Mouse (Mus musculus): Measurements from ENCODE around the gene Olfr281. TPM values are rescaled to one million over a fixed set of nuclear protein-coding genes. Genes with fewer than 3 reads are reported as not detected.

Olfr281 gene
- polyA plus RNA-seq, 1 experiment from 2014 or later, result not detected

DNA sequence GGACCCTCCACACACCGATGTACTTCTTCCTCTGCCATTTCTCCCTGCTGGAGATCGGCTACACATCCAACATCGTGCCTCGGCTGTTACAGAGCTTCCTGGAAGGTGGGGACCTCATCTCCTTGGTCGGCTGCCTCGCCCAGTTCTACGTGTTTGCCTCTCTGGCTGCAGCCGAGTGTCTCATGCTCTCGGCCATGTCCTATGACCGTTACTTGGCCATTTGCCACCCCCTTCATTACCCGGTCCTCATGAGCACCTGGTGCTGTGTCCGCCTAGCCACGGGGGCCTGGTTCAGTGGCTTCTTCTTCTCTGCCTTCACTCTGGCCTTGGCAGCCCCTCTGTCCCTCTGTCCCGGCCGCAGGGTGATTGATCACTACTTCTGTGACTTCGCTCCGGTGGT is 45.2 kb downstream of the Olfr281 start:
- H3K4me3 ChIP-seq (ENCODE audit: low read depth, low read length), result no peak overlapping the region
- H3K36me3 ChIP-seq (ENCODE audit: control insufficient read depth, insufficient read depth), result no peaks in the 10 kb centered on the region
- H3K9ac ChIP-seq (ENCODE audit: low read depth, low read length), result no peak overlapping the region
- ATAC-seq (ENCODE audit: low read depth), result no peak
- H3K27me3 ChIP-seq (ENCODE audit: control insufficient read depth, insufficient read depth, low read depth, low read length), result no peaks in the 10 kb centered on the region
- no peak overlapping the region for H3K4me2 ChIP-seq (ENCODE audit: low read depth, low read length)
- no peak overlapping the region for H3K27ac ChIP-seq (ENCODE audit: low read length)
- no peaks in the 10 kb centered on the region for H3K4me1 ChIP-seq (ENCODE audit: control insufficient read depth, low read depth, low read length)
- no peaks in the 10 kb centered on the region for H3K9me3 ChIP-seq (replicated peaks; ENCODE audit: control insufficient read depth, low read length)
- WGBS (ENCODE audit: insufficient replicate concordance), result 74% methylated on average over 17 of the region's 17 CpGs

DNA sequence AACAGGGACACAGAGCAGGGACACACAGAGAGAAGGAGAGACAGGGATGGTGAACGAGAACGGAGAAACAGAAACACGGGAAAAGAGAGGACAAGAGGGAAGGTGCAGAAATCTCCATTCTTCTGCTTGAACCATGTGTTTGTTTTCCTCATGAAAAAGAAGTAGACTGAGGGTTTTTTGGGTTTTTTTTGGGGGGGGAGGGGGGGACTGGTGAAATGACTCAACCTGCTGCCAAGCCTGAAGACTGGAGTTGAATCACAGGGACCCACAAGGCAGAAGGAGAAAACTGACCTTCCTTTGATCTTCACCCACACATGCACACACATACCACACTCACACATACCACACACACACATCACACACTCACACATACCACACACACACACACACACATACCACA is 50.9 kb downstream of the Olfr281 start:
- no peaks in the 10 kb centered on the region for H3K9me3 ChIP-seq (replicated peaks; ENCODE audit: control insufficient read depth, low read length)
- 68% methylated on average over 3 of the region's 3 CpGs for WGBS (ENCODE audit: insufficient replicate concordance)
- H3K36me3 ChIP-seq (ENCODE audit: control insufficient read depth, insufficient read depth), result no peaks in the 10 kb centered on the region
- H3K27ac ChIP-seq (ENCODE audit: low read length), result no peak overlapping the region
- H3K4me1 ChIP-seq (ENCODE audit: control insufficient read depth, low read depth, low read length), result no peaks in the 10 kb centered on the region; the same call in 1 of the 2 replicates
- no peak for ATAC-seq (ENCODE audit: low read depth)
- no peak overlapping the region for H3K9ac ChIP-seq (ENCODE audit: low read depth, low read length)
- H3K27me3 ChIP-seq (ENCODE audit: control insufficient read depth, insufficient read depth, low read depth, low read length), result no peaks in the 10 kb centered on the region; the same call in 1 of the 2 replicates
- no peak overlapping the region for H3K4me2 ChIP-seq (ENCODE audit: low read depth, low read length)
- no peak overlapping the region for H3K4me3 ChIP-seq (ENCODE audit: low read depth, low read length)

DNA sequence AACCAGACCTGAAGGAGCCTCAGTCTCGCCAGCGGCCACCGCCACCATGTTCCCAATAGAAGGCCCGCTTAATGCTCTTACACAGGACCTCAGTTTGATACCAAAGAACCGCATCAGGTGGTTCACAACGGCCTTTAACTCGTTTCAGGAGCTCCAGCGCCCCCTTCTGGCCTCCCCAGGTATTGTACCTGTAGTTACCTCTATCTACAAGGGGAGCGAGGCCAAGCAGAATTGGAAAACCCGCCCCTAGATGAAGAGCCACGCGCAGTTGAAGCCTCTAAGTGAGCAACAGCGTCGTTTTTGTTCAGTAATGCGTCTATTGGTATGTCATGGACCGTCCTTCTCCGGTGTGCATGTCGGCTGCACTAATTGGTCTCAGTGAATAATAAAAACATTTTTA is 52.1 kb downstream of the Olfr281 start:
- H3K4me3 ChIP-seq (ENCODE audit: low read depth, low read length), result no peak overlapping the region
- H3K27me3 ChIP-seq (ENCODE audit: control insufficient read depth, insufficient read depth, low read depth, low read length), result no peaks in the 10 kb centered on the region; the same call in 1 of the 2 replicates
- WGBS (ENCODE audit: insufficient replicate concordance), result 12% methylated on average over 18 of the region's 18 CpGs
- no peak overlapping the region for H3K9ac ChIP-seq (ENCODE audit: low read depth, low read length)
- no peaks in the 10 kb centered on the region for H3K9me3 ChIP-seq (replicated peaks; ENCODE audit: control insufficient read depth, low read length)
- H3K27ac ChIP-seq (ENCODE audit: low read length), result no peak overlapping the region
- no peaks in the 10 kb centered on the region; the same call in 1 of the 2 replicates for H3K4me1 ChIP-seq (ENCODE audit: control insufficient read depth, low read depth, low read length)
- H3K36me3 ChIP-seq (ENCODE audit: control insufficient read depth, insufficient read depth), result no peaks in the 10 kb centered on the region
- no peak overlapping the region for H3K4me2 ChIP-seq (ENCODE audit: low read depth, low read length)
- no peak for ATAC-seq (ENCODE audit: low read depth)

DNA sequence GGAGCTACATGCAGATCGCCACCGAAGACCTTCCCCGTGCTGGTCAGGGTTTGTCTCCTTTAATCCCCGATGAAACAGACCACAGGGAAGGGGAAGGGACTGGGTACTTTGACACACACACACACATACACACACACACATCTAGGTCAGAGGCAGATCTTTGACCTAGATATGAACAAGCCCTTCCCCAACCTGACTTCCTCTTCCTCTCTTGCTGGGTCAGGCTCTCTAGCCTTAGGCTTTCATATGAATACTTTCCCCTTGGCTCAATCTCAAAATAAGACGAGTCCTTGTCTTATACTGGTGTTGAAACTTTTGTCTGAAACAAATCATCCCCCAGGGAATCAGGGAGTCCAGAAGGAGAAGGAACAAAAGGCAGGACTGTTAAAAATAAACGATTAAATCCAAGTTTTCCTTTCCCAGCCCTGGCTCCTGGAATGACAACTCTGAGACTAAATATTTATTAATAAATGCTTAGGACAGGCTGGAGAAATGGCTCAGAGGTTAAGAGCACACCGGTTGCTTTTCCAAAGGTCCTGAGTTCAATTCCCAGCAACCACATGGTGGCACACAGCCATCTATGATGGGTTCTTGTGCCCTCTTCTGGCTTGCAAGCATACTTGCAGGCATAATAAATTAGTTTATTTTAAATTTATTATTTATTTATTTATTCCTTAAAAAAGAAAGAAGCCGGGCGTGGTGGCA is 54.0 kb downstream of the Olfr281 start:
- Histone ChIP-seq H3K4me3 (ENCODE audit: low read depth, low read length) (no peak overlapping the region), H3K9me3 (replicated peaks; ENCODE audit: control insufficient read depth, low read length) (no peaks in the 10 kb centered on the region), H3K4me1 (ENCODE audit: control insufficient read depth, low read depth, low read length) (peaks cover 5% of the 10 kb centered on the region), H3K4me2 (ENCODE audit: low read depth, low read length) (no peak overlapping the region), H3K36me3 (ENCODE audit: control insufficient read depth, insufficient read depth) (no peaks in the 10 kb centered on the region), H3K9ac (ENCODE audit: low read depth, low read length) (no peak overlapping the region), H3K27me3 (ENCODE audit: control insufficient read depth, insufficient read depth, low read depth, low read length) (no peaks in the 10 kb centered on the region; the same call in 1 of the 2 replicates), H3K27ac (ENCODE audit: low read length) (no peak overlapping the region)
- no peak for ATAC-seq (ENCODE audit: low read depth)
- 38% methylated on average over 9 of the region's 9 CpGs for WGBS (ENCODE audit: insufficient replicate concordance)

DNA sequence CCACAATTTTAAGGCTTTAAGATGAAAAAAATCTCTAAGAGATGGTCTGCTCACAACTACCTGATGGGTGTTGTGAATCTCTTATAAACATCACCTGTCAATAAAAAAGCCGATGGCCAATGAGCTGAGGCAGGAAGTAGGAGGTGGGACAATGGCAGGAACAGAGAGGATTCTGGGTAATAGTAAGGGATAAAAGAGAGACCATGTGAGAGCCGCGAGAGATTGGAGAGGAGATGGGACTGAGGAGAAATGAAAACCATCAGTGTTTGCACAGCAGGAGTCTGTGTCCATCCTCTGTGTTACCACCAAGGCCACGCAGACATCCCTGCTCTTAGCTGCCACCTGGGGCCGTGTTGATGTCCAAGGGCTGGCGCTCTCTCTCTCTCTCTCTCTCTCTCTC is 54.9 kb downstream of the Olfr281 start:
- no peak for ATAC-seq (ENCODE audit: low read depth)
- H3K4me2 ChIP-seq (ENCODE audit: low read depth, low read length), result no peak overlapping the region
- no peaks in the 10 kb centered on the region; the same call in 1 of the 2 replicates for H3K27me3 ChIP-seq (ENCODE audit: control insufficient read depth, insufficient read depth, low read depth, low read length)
- H3K4me1 ChIP-seq (ENCODE audit: control insufficient read depth, low read depth, low read length), result peaks cover 5% of the 10 kb centered on the region
- H3K27ac ChIP-seq (ENCODE audit: low read length), result no peak overlapping the region
- H3K9me3 ChIP-seq (replicated peaks; ENCODE audit: control insufficient read depth, low read length), result no peaks in the 10 kb centered on the region
- WGBS (ENCODE audit: insufficient replicate concordance), result 81% methylated on average over 6 of the region's 6 CpGs
- no peak overlapping the region for H3K9ac ChIP-seq (ENCODE audit: low read depth, low read length)
- no peaks in the 10 kb centered on the region for H3K36me3 ChIP-seq (ENCODE audit: control insufficient read depth, insufficient read depth)
- no peak overlapping the region for H3K4me3 ChIP-seq (ENCODE audit: low read depth, low read length)

DNA sequence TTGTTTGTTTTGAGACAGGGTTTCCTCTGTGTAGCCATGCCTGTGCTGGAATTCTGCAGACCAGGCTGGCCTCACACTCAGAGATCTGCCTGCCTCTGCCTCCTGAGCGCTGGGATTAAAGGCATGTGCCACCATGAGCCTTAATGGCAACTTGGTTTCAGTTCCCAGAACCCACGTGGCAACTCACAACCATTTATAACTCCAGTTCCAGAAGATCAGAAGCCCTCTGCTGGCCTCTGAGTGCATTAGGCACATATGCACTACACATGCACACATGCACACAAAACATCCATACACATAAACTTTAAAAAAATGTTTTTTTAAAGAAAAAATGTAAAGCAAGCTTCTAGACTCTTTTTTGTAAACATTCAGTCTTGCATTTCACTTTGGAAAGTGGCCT is 57.0 kb downstream of the Olfr281 start:
- H3K9me3 ChIP-seq (replicated peaks; ENCODE audit: control insufficient read depth, low read length), result no peaks in the 10 kb centered on the region

More for the DNA sequence above, 57.0 kb downstream of the Olfr281 start:
- 46% methylated on average over 2 of the region's 2 CpGs for WGBS (ENCODE audit: insufficient replicate concordance)
- Histone ChIP-seq H3K4me1 (ENCODE audit: control insufficient read depth, low read depth, low read length) (peaks cover 5% of the 10 kb centered on the region), H3K4me3 (ENCODE audit: low read depth, low read length) (no peak overlapping the region), H3K36me3 (ENCODE audit: control insufficient read depth, insufficient read depth) (no peaks in the 10 kb centered on the region), H3K4me2 (ENCODE audit: low read depth, low read length) (no peak overlapping the region), H3K27me3 (ENCODE audit: control insufficient read depth, insufficient read depth, low read depth, low read length) (no peaks in the 10 kb centered on the region; the same call in 1 of the 2 replicates), H3K9ac (ENCODE audit: low read depth, low read length) (no peak overlapping the region), H3K27ac (ENCODE audit: low read length) (no peak overlapping the region)
- ATAC-seq (ENCODE audit: low read depth), result no peak

Other genes with a start within 250 kb of the Olfr281 start
- gene Gm44579, start 231.6 kb upstream of the Olfr281 start, polyA plus RNA-seq (2015; fragmentation: Nextera tagmentation; extraction: Ambion mirVana), result not detected in 2 replicates
- not detected in 2 replicates for gene Olfr287, start 231.5 kb upstream of the Olfr281 start, polyA plus RNA-seq (2015; fragmentation: Nextera tagmentation; extraction: Ambion mirVana)
- gene Olfr286, start 218.1 kb upstream of the Olfr281 start, polyA plus RNA-seq (2015; fragmentation: Nextera tagmentation; extraction: Ambion mirVana), result not detected in 2 replicates
- gene H1fnt, start 195.3 kb upstream of the Olfr281 start, polyA plus RNA-seq (2015; fragmentation: Nextera tagmentation; extraction: Ambion mirVana), result not detected in 2 replicates
- 0.14 and 0.15 TPM in 2 replicates for gene Zfp641, start 156.4 kb upstream of the Olfr281 start, polyA plus RNA-seq (2015; fragmentation: Nextera tagmentation; extraction: Ambion mirVana)
- gene Olfr285, start 135.2 kb upstream of the Olfr281 start, polyA plus RNA-seq (2015; fragmentation: Nextera tagmentation; extraction: Ambion mirVana), result not detected in 2 replicates
- not detected in 2 replicates for gene Olfr284, start 111.6 kb upstream of the Olfr281 start, polyA plus RNA-seq (2015; fragmentation: Nextera tagmentation; extraction: Ambion mirVana)
- not detected in 2 replicates for gene Olfr283, start 71.6 kb upstream of the Olfr281 start, polyA plus RNA-seq (2015; fragmentation: Nextera tagmentation; extraction: Ambion mirVana)
- gene Olfr282, start 21.4 kb upstream of the Olfr281 start, polyA plus RNA-seq (2015; fragmentation: Nextera tagmentation; extraction: Ambion mirVana), result not detected in 2 replicates
- not detected in 2 replicates for gene OR5BS1P, start 17.3 kb downstream of the Olfr281 start, polyA plus RNA-seq (2015; fragmentation: Nextera tagmentation; extraction: Ambion mirVana)
- not detected in 2 replicates for gene Lalba, start 30.1 kb downstream of the Olfr281 start, polyA plus RNA-seq (2015; fragmentation: Nextera tagmentation; extraction: Ambion mirVana)
- gene Olfr279, start 39.8 kb downstream of the Olfr281 start, polyA plus RNA-seq (2015; fragmentation: Nextera tagmentation; extraction: Ambion mirVana), result not detected in 2 replicates
- 28.3 and 28.5 TPM in 2 replicates for gene Kansl2, start 81.7 kb downstream of the Olfr281 start, polyA plus RNA-seq (2015; fragmentation: Nextera tagmentation; extraction: Ambion mirVana)
- 24.3 and 25.9 TPM in 2 replicates for gene Ccnt1, start 118.3 kb downstream of the Olfr281 start, polyA plus RNA-seq (2015; fragmentation: Nextera tagmentation; extraction: Ambion mirVana)
- gene 4930415O20Rik, start 118.4 kb downstream of the Olfr281 start, polyA plus RNA-seq (2015; fragmentation: Nextera tagmentation; extraction: Ambion mirVana), result not detected in 2 replicates
- 6.1 and 8.3 TPM in 2 replicates for gene Adcy6, start 157.5 kb downstream of the Olfr281 start, polyA plus RNA-seq (2015; fragmentation: Nextera tagmentation; extraction: Ambion mirVana)
- 0.55 and 0.84 TPM in 2 replicates for gene Cacnb3, start 178.3 kb downstream of the Olfr281 start, polyA plus RNA-seq (2015; fragmentation: Nextera tagmentation; extraction: Ambion mirVana)
- gene Ddx23, start 210.3 kb downstream of the Olfr281 start, polyA plus RNA-seq (2015; fragmentation: Nextera tagmentation; extraction: Ambion mirVana), result 9.0 and 10.0 TPM in 2 replicates
- gene Rnd1, start 224.9 kb downstream of the Olfr281 start, polyA plus RNA-seq (2015; fragmentation: Nextera tagmentation; extraction: Ambion mirVana), result 0.78 and 1.1 TPM in 2 replicates